Mouse (Mus musculus) monocyte, adult 2 months (primary cell): ENCODE results near the gene Igf1r.
"Not testable (repeated sequence)": the region's sequence is repeated elsewhere in the genome, so short reads cannot be mapped to it uniquely, and the experiment has no call there.

ENCODE experiments used
- DNase-seq, 2 experiments: peaks; one replicate each; pipeline ENCODE4 v3.0.0; 2022; ENCODE audit warnings: low spot score in 2 of 2, low read depth in 1 of 2

Gene Igf1r

GRCm38 (mm10) chr7:68263346-68264027, 310.9 kb downstream of the Igf1r start:
- DNase-seq: no peak

GRCm38 (mm10) chr7:68264028-68264453, 311.4 kb downstream of the Igf1r start, which contains the start of gene Pgpep1l:
TSS of gene Pgpep1l (minus strand) at chr7:68264233.
- no peak for DNase-seq

- no peak for DNase-seq
These were observed 311.9 kb downstream of the Igf1r start for GRCm38 (mm10) chr7:68264531-68264930.

DNA sequence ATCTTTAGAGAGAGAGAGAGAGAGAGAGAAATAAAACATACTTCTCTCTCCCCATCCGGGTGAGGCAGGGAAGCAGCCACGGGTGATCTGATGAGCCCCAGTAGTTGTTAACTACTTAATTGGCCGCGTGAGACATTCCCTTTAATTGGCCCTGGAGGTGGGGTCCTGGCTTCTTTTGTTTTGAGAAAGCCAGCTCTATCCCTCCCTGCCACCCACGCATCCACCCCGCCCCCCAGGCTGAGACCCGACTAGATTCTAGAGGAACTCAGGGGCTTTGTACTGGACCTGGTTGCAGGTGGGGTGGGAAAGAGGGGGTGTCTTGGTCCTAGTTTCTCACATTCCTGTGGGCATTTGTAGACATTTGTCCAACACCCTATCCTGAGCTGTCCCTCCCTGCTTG, 312.8 kb downstream of the Igf1r start:
- no peak for DNase-seq

GRCm38 (mm10) chr7:68266691-68267090, 314.1 kb downstream of the Igf1r start:
- DNase-seq: no peak

DNA sequence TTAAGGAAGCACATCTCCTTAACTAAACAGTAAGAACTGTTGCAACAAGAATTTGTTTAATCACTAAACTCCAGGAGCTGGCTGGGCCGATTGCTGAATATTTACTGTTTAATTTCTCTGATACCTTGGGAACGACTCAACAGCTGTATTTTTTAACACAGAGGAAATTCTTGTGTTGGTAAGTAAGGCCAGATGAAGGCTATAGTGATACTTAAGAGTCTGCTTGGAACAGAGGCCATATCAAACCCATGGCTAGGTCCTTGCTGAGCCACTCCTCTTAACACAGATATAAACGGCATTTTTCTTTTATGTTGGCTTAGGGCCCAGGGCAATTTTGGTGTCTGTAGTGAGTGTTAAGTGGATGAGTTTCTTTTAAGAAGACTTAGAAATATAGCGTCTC, 317.9 kb downstream of the Igf1r start:
- DNase-seq: no peak

DNA sequence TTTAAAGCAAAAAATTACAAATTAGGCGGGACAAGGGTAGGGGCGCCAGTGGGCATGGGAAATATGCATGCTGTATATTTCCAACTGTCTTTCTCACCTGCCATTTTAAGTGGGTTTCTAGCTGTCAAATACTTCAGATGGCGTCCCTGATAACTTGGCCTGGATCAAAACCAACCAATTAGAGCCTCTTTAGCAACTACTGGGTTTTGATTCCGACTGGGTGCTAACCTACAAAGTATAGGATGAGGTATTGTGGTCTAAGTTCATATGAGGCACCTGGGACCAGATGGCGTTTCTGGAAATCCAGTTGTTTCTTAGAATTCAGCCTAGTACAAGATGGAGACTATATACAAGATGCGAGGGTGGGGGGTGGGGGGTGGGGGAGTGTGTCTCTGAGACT, 319.2 kb downstream of the Igf1r start:
- DNase-seq: no peak

DNA sequence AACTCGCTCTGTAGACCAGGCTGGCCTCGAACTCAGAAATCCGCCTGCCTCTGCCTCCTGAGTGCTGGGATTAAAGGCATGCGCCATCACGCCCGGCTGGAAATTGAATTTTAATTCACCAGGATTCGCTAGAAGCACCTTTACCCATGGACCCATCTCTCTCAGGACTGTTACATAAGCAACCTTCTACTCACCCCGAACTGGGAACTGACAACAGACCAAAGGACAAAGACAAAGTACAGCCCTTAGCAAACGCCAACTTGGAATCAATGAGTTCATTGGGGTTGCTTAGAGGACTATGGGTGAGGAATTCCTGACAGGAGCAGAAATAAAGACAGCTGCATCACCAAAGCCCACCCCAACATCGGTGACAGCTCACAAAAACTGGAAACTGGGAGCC, 320.0 kb downstream of the Igf1r start:
- no peak for DNase-seq

DNA sequence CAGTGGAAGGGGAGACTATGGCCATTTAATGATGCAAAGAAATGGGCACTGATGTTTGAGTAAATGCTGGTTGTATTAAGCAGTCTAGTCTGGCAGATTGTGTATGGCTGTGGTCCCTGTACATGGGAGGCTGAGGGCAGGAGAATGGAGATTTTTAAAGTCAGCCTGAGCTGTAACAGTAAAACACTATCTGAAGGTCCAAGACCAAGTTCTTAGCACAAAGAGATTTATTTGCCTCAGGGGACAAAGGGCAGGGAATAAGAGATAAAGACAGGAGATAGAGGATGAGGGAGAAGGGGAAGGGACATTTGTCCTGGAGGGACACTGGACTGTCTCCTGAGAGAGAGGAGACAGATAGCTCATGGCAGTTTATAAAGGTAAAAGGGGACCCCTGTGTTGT, 320.9 kb downstream of the Igf1r start, which contains the start of gene Fam169b:
Gene Fam169b, plus strand, starts transcription at position 325 of the 400 bp plus-strand sequence.
- DNase-seq: no peak

GRCm38 (mm10) chr7:68274218-68274617, 321.6 kb downstream of the Igf1r start:
- DNase-seq: no peak

GRCm38 (mm10) chr7:68274951-68275350, 322.3 kb downstream of the Igf1r start:
- DNase-seq: no peak

- DNase-seq: not testable (repeated sequence)
These were observed 322.8 kb downstream of the Igf1r start for GRCm38 (mm10) chr7:68275445-68275837.

GRCm38 (mm10) chr7:68275838-68276731, 323.5 kb downstream of the Igf1r start:
- no peak for DNase-seq

GRCm38 (mm10) chr7:68277054-68277896, 324.6 kb downstream of the Igf1r start:
- no peak for DNase-seq

- DNase-seq: no peak
These were observed 325.3 kb downstream of the Igf1r start for GRCm38 (mm10) chr7:68277897-68278270.

GRCm38 (mm10) chr7:68278385-68278784, 325.8 kb downstream of the Igf1r start:
- no peak for DNase-seq

GRCm38 (mm10) chr7:68278908-68279307, 326.3 kb downstream of the Igf1r start:
- no peak for DNase-seq

DNA sequence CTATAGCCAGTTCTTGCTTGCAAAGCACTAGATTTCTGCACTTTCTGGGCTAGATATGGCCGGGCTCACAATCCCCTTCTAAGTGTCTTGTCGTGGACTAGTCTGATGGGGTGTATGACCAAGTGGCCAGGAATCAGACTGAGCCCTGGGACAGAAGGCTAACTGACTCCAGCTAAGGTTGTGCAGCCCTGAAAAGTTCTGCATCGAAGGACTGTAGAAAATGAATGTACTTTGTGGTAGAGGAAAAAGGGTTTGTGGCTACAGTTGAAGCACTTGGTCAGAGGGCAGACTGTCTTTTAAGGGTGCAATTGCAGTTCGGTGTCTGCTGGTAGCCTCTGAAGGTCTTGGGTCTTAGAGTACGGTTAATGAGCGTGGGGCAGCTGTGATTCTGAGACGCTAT, 326.9 kb downstream of the Igf1r start:
- DNase-seq: no peak

DNA sequence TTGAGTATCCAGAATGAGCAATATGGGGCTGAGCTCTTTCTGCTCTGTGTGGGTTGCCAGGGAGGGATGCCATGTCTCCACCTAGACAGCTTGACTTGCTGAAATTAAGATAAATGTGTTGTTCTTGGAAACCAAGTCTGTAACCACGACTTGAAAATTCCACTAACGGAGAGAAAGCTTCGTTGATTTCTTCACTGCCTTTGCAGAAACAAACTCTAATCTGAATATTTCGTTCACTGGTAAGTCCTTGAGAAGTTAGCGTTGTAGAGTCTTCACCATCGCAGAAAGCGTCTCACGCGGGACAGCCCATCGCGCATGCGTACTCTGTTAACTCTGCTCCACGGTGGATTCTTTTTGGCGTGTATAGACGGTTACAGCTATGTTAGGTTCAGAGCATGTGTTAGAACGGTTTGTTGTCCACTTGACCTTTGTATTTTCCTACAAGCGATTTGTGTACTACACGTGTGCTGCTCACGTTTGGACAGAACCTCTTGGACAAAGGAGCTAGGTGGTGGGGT, 327.8 kb downstream of the Igf1r start:
- DNase-seq: no peak

GRCm38 (mm10) chr7:68281341-68281740, 328.7 kb downstream of the Igf1r start:
- DNase-seq: no peak
